Mouse (Mus musculus): ENCODE data around the gene Gaa.

The Gaa gene

GRCm38 (mm10) chr11:119304904-119305712 is 37.4 kb downstream of the Gaa start:
- DNase-seq: peak in 1 of 2 experiments; percentile 40

- no peak for DNase-seq
These were observed 39.3 kb downstream of the Gaa start for GRCm38 (mm10) chr11:119306762-119307657.

- no peak for DNase-seq
These were observed 39.9 kb downstream of the Gaa start, which contains the start of gene Card14 for GRCm38 (mm10) chr11:119307658-119307867. Card14 (plus strand) TSS chr11:119307768.

GRCm38 (mm10) chr11:119307916-119308315 is 40.2 kb downstream of the Gaa start:
- DNase-seq: no peak

GRCm38 (mm10) chr11:119310621-119311020 is 42.9 kb downstream of the Gaa start:
- no peak for DNase-seq

GRCm38 (mm10) chr11:119314252-119314936 is 46.7 kb downstream of the Gaa start:
- no peak for DNase-seq

- no peak for DNase-seq
These were observed 49.0 kb downstream of the Gaa start for GRCm38 (mm10) chr11:119316720-119317119.

- no peak for DNase-seq
These were observed 54.8 kb downstream of the Gaa start for GRCm38 (mm10) chr11:119322521-119322920.

GRCm38 (mm10) chr11:119325068-119325467 is 57.4 kb downstream of the Gaa start:
- DNase-seq: no peak

GRCm38 (mm10) chr11:119330592-119330991 is 62.9 kb downstream of the Gaa start:
- no peak for DNase-seq

GRCm38 (mm10) chr11:119331970-119332369 is 64.3 kb downstream of the Gaa start:
- DNase-seq: no peak

Measured in spleen, adult 18-20 months (tissue).